Mouse (Mus musculus) myocyte (in vitro differentiated cells): ENCODE results near the gene Efcab9. TPM values are rescaled to one million over a fixed set of nuclear protein-coding genes. Genes with fewer than 3 reads are reported as not detected.

Experiments used
- H3K27me3 ChIP-seq: one replicate; pipeline ENCODE4 v1.6.1; 2011; ENCODE audit not compliant: control insufficient read depth, insufficient read depth, insufficient read length
- H3K36me3 ChIP-seq: one replicate; pipeline ENCODE4 v1.6.1; 2011; ENCODE audit not compliant: control insufficient read depth, insufficient read depth
- H3K4me2 ChIP-seq: one replicate; pipeline ENCODE4 v1.6.1; 2011; ENCODE audit warnings: low read depth, control low read depth
- H3K4me3 ChIP-seq: one replicate; pipeline ENCODE4 v1.5.1; 2011; ENCODE audit warnings: mild to moderate bottlenecking, control low read depth, moderate library complexity
- H3K79me2 ChIP-seq: one replicate; pipeline ENCODE4 v1.6.1; 2011; ENCODE audit not compliant: control insufficient read depth, insufficient read depth
- H3ac ChIP-seq: one replicate; pipeline ENCODE4 v1.6.1; 2011; ENCODE audit not compliant: control insufficient read depth, insufficient read length
- CEBPB ChIP-seq: IDR thresholded peaks from 2 replicates; pipeline ENCODE4 v1.6.1; 2011; ENCODE audit warnings: mild to moderate bottlenecking, moderate library complexity; ENCODE audit not compliant: poor library complexity, insufficient read depth, severe bottlenecking
- E2F4 ChIP-seq: IDR thresholded peaks from one replicate; pipeline ENCODE4 v1.6.1; 2011; ENCODE audit warnings: mild to moderate bottlenecking, control low read depth, moderate library complexity; ENCODE audit not compliant: insufficient read depth
- MAX ChIP-seq: IDR thresholded peaks from one replicate; pipeline ENCODE4 v1.6.1; 2011; ENCODE audit warnings: low read depth, mild to moderate bottlenecking, control low read depth
- MYOD1 ChIP-seq, 3 experiments: IDR thresholded peaks; one replicate each; pipeline ENCODE4 v1.6.1; 2011; ENCODE audit warnings: control low read depth in 2 of 3, low read depth in 2 of 3, mild to moderate bottlenecking in 2 of 3, moderate library complexity in 1 of 3; ENCODE audit not compliant: insufficient read length in 2 of 3, control insufficient read depth in 1 of 3
- MYOG ChIP-seq, 3 experiments: IDR thresholded peaks; one replicate each; pipeline ENCODE4 v1.6.1; 2011; ENCODE audit warnings: control low read depth in 2 of 3, low read depth in 2 of 3, mild to moderate bottlenecking in 2 of 3; ENCODE audit not compliant: insufficient read length in 2 of 3, control insufficient read depth in 1 of 3, insufficient read depth in 1 of 3
- POLR2A ChIP-seq: IDR thresholded peaks from one replicate; pipeline ENCODE4 v1.6.1; 2011; ENCODE audit warnings: low read depth, mild to moderate bottlenecking, control low read depth, moderate library complexity; ENCODE audit not compliant: insufficient read length
- POLR2AphosphoS2 ChIP-seq: IDR thresholded peaks from one replicate; pipeline ENCODE4 v1.6.1; 2011; ENCODE audit warnings: low read depth, control low read depth; ENCODE audit not compliant: insufficient read length
- REST ChIP-seq: IDR thresholded peaks from one replicate; pipeline ENCODE4 v1.6.1; 2011; ENCODE audit warnings: mild to moderate bottlenecking, control low read depth, moderate library complexity; ENCODE audit not compliant: insufficient read depth, insufficient read length
- SRF ChIP-seq: IDR thresholded peaks from one replicate; pipeline ENCODE4 v1.6.1; 2011; ENCODE audit warnings: low read depth; ENCODE audit not compliant: control insufficient read depth, insufficient read length
- TCF12 ChIP-seq: IDR thresholded peaks from one replicate; pipeline ENCODE4 v1.6.1; 2011; ENCODE audit warnings: mild to moderate bottlenecking, control low read depth; ENCODE audit not compliant: poor library complexity, insufficient read depth, severe bottlenecking
- TCF3 ChIP-seq: IDR thresholded peaks from one replicate; pipeline ENCODE4 v1.6.1; 2011; ENCODE audit warnings: low read depth, control low read depth; ENCODE audit not compliant: insufficient read length
- USF1 ChIP-seq: IDR thresholded peaks from one replicate; pipeline ENCODE4 v1.6.1; 2011; ENCODE audit warnings: low read depth, mild to moderate bottlenecking, control low read depth, moderate library complexity
- polyA plus RNA-seq: library from polyadenylated mRNA; unstranded; fragments of >200 nt; fragmentation: generic; extraction: Trizol; gene quantifications from one replicate; pipeline ENCODE4 v1.2.1, GENCODE M21; 2012; ENCODE audit warnings: missing spikeins

Gene Efcab9
- polyA plus RNA-seq, 1 experiment, result 0.08 TPM

- no peaks in the 10 kb centered on the region for H3K36me3 ChIP-seq
- TF ChIP-seq TCF12 (no peak), MYOG (IDR thresholded peaks at IDR 0.05; ENCODE audit: control insufficient read depth in 1 of 3, insufficient read depth in 1 of 3, insufficient read length in 2 of 3, low read depth in 2 of 3) (no peak), POLR2AphosphoS2 (no peak), E2F4 (no peak), SRF (no peak), REST (no peak), MAX (no peak), MYOD1 (IDR thresholded peaks at IDR 0.05; ENCODE audit: control insufficient read depth in 1 of 3, insufficient read length in 2 of 3, low read depth in 2 of 3) (no peak), USF1 (no peak), POLR2A (no peak), TCF3 (no peak), CEBPB (no peak)
- no peaks in the 10 kb centered on the region for H3K79me2 ChIP-seq
- H3K27me3 ChIP-seq, result no peaks in the 10 kb centered on the region
- no peak overlapping the region for H3K4me2 ChIP-seq
- H3ac ChIP-seq, result no peak overlapping the region
- no peak overlapping the region for H3K4me3 ChIP-seq
These were observed 4.9 kb downstream of the Efcab9 start for GRCm38 (mm10) chr11:32527006-32527405.

DNA sequence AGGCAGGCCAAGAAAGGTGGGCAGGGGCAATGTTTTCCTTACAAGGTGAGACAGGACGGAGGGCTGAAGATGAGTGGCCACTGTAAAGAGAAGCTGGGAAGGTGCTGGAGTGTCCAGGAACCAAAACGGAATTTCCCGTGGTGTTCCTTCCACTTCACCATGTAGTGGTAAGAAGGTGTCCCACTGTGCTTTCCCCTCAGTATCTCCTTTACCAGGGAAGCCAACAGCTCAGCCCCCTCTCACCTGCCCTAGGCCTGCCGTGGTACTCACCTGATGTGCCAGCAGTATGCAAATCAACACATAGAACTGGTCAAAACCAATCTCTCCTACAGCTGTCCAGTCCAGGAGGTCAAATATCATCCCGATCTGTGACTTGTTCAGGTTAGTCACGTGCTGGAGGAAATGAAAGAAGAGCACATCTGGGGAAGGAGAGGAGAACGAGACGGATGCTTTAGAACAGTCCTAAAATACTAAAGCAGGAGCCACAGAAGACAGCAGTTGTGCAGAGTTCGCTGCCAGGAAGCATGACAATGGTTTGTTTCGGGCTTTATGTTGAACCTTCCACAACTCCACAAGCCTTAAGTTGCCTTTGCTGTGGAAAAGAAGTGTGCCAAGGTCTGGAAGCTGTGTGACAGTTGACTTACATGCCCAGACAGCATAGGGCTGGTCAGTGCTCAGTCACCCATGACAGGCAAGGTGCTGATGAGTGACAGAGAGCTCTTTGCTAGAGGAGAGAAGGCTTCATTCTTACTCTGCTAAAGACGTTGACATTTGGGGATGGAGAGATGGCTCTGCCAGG is 7.6 kb downstream of the Efcab9 start:
- H3ac ChIP-seq, result no peak overlapping the region
- H3K27me3 ChIP-seq, result no peaks in the 10 kb centered on the region
- TF ChIP-seq SRF, result no peak
- TF ChIP-seq TCF3, result no peak
- TF ChIP-seq USF1, result no peak
- H3K36me3 ChIP-seq, result no peaks in the 10 kb centered on the region
- no peaks in the 10 kb centered on the region for H3K79me2 ChIP-seq
- no peak overlapping the region for H3K4me2 ChIP-seq
- H3K4me3 ChIP-seq, result no peak overlapping the region

- no peak for TF ChIP-seq MAX
- TF ChIP-seq POLR2A, result no peak
- TF ChIP-seq TCF3, result no peak
- TF ChIP-seq MYOD1 (IDR thresholded peaks at IDR 0.05; ENCODE audit: control insufficient read depth in 1 of 3, insufficient read length in 2 of 3, low read depth in 2 of 3), result no peak
- no peak for TF ChIP-seq REST
- no peak for TF ChIP-seq CEBPB
- TF ChIP-seq E2F4, result no peak
- no peak for TF ChIP-seq USF1
- no peak for TF ChIP-seq POLR2AphosphoS2
- no peak for TF ChIP-seq MYOG (IDR thresholded peaks at IDR 0.05; ENCODE audit: control insufficient read depth in 1 of 3, insufficient read depth in 1 of 3, insufficient read length in 2 of 3, low read depth in 2 of 3)
- no peak for TF ChIP-seq SRF
- no peak for TF ChIP-seq TCF12
- H3K27me3 ChIP-seq, result no peaks in the 10 kb centered on the region
- H3K79me2 ChIP-seq, result no peaks in the 10 kb centered on the region
- H3K36me3 ChIP-seq, result peaks cover 5% of the 10 kb centered on the region
- no peak overlapping the region for H3K4me2 ChIP-seq
- no peak overlapping the region for H3K4me3 ChIP-seq
- H3ac ChIP-seq, result no peak overlapping the region
These were observed 10.6 kb downstream of the Efcab9 start for GRCm38 (mm10) chr11:32521246-32521645.

DNA sequence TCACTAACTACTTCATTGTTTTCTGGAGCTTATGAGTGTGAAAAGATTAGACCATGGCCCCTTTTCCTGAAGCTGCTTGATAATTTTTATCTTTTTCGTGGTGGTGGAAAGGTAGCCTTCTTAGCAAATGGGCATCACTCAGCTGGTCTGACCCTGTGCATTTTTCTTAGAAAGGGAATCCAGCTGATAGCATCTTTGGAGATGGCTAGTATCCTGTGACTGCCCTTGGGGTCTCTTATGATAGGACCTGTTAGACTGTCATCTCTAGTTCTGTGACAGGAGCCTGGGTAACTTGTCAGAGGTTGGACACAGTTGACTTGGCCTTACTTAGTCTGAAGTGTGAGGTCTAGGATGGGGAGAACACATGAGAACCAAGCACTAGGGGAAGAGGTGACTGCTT is 12.5 kb downstream of the Efcab9 start:
- no peak overlapping the region for H3K4me3 ChIP-seq

DNA sequence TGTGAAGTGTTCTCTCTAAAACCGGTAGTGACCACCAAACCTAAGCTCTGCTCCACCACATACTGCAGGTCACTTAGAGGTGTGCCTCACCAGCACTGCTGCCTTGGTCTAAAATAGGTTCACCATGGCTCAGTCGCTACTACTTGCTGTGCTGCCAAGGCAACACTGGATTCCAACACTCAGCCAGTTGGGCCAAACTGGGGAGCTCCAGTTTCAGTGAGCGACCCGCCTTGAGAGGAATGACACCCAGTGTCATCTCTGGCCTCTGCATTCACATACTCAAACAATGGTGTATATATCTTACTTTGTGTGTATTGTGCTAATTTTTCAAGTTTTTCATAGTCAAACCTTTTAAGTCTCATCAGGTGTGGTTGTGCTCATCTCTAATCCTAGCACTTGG is 13.1 kb downstream of the Efcab9 start:
- H3ac ChIP-seq, result no peak overlapping the region
- H3K4me3 ChIP-seq, result no peak overlapping the region
- no peaks in the 10 kb centered on the region for H3K79me2 ChIP-seq
- H3K4me2 ChIP-seq, result no peak overlapping the region
- peaks cover 5% of the 10 kb centered on the region for H3K36me3 ChIP-seq
- TF ChIP-seq E2F4, result no peak
- TF ChIP-seq TCF12, result no peak
- no peak for TF ChIP-seq POLR2AphosphoS2
- TF ChIP-seq REST, result no peak
- TF ChIP-seq POLR2A, result no peak
- TF ChIP-seq MYOD1 (IDR thresholded peaks at IDR 0.05; ENCODE audit: control insufficient read depth in 1 of 3, insufficient read length in 2 of 3, low read depth in 2 of 3), result no peak
- no peak for TF ChIP-seq USF1
- no peak for TF ChIP-seq SRF
- TF ChIP-seq CEBPB, result no peak
- TF ChIP-seq TCF3, result no peak
- TF ChIP-seq MYOG (IDR thresholded peaks at IDR 0.05; ENCODE audit: control insufficient read depth in 1 of 3, insufficient read depth in 1 of 3, insufficient read length in 2 of 3, low read depth in 2 of 3), result no peak
- no peak for TF ChIP-seq MAX
- no peaks in the 10 kb centered on the region for H3K27me3 ChIP-seq

More for the DNA sequence above, 12.5 kb downstream of the Efcab9 start:
- H3K79me2 ChIP-seq, result no peaks in the 10 kb centered on the region
- TF ChIP-seq TCF12, result no peak
- no peak for TF ChIP-seq E2F4
- TF ChIP-seq CEBPB, result no peak
- TF ChIP-seq MAX, result no peak
- no peak for TF ChIP-seq POLR2A
- TF ChIP-seq REST, result no peak
- TF ChIP-seq TCF3, result no peak
- TF ChIP-seq MYOD1 (IDR thresholded peaks at IDR 0.05; ENCODE audit: control insufficient read depth in 1 of 3, insufficient read length in 2 of 3, low read depth in 2 of 3), result no peak
- no peak for TF ChIP-seq SRF
- no peak for TF ChIP-seq POLR2AphosphoS2
- no peaks in the 10 kb centered on the region for H3K27me3 ChIP-seq
- peaks cover 5% of the 10 kb centered on the region for H3K36me3 ChIP-seq
- H3ac ChIP-seq, result no peak overlapping the region
- no peak overlapping the region for H3K4me2 ChIP-seq
